Mouse (Mus musculus): Measurements from ENCODE around the gene Sprn.

Sprn gene

DNA sequence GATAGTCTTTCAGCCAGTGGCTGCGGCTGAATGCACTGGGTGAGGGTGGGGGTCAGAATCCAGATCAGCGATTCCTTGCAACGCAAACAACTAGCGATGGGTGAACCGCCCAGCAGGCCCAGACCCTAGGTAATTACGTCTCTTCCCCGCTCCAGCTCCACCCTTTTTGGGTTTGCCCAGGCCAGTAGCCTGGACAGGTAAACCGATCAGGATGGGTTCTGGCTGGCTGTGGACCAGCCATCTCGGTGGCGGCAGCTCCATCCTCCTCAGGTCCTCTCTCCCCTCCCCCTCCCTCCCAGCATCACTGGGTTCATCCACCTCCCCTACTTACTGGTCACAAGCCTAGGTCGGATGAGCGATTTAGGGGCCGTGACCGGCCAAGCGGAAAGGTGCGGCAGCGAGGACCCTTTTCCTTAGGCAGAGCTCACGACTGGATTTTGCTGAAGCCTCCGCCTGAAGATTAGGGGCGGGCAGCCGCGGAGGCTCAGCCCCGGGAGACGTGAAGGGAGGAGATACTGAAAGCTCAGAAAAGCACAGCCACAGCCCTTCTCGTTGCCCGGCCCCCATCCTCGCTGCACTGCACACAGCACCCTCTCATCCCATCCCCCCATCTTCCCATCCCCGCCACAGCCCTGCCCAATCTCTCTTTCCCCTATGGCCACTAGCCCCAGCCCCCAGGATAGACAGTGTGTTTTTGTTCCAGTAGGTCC, at the start of gene Sprn:
Sprn (minus strand) TSS at position 660 of the 710 bp plus-strand sequence.
- peak; percentile 83 for DNase-seq

DNA sequence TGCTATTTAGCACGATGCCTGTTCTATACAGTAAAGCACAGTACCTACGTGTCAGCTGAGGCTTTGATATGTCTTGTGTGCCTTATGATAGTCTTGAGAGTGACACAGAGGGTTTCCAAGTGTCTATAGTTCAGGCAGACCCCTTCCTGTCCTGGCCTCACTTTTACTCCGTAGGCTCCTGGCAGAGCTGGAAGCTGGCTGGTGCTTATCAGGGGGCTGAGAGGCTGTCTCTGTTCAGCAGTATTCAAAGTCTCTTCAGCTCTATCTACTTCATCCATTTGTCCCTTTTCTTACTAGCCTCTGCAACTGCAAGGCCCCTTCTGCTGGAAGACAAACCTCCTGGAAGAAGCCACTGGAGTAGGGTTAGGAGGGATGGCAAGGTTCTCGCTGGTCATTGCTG, 46.4 kb upstream of the Sprn start:
- no peak for DNase-seq

DNA sequence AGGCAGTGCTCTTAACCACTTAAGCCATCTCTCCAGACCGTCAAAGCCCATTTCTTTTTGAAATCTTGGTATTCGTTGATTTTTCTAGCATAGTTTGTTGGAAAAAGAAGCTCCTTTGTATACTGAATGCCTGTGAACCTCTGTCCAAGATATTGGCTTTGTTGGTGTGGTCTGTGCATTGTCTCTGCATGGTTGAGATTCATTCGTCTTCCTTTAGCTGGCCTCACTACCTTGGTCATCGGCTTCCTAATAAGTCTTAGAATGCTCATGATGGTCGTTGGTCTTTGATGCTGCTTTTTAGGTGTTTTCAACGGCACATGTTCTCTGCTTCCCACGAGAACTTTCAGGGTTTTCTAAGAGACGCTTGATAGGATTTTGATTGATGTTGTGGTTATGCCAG, 41.3 kb upstream of the Sprn start:
- no peak for DNase-seq

DNA sequence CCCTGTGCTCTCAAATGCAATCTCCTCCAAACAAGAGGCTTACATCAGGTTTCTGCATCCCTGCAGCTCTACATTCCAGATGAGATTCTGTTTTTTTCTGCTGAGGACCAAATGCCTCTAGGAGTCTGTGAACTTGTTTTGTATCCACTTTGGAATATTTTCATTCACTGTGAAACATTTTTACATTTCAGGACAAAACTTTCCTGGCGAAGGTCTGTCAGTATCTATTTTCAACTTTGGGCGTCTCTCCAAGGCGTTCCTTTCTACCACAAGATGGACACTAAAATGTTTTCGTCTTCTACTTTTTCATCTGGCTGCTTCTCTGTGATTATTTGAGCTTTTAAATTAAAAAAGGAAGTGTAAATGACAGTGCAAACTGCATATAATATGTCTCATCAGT, 39.4 kb upstream of the Sprn start:
- DNase-seq, result no peak

DNA sequence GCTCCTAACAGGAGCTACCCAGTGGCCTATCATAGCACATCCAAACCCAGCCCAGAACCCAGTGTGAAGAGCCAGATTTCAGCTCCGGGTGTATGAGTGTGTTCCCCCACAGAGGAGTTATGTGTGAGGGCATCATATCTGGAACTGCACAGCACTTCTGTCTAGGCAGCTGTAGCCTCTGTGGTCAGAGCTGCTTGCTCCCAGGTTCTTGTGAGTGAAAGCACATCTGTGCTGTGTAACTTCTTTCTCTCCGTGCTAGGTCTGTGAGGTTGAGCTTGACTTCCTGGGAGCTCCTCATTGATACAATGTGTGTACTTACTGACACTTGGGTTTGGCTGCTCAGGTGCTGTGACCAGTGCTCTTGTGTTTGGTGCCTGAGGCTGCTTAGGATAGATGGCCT, 38.2 kb upstream of the Sprn start:
- DNase-seq, result no peak

DNA sequence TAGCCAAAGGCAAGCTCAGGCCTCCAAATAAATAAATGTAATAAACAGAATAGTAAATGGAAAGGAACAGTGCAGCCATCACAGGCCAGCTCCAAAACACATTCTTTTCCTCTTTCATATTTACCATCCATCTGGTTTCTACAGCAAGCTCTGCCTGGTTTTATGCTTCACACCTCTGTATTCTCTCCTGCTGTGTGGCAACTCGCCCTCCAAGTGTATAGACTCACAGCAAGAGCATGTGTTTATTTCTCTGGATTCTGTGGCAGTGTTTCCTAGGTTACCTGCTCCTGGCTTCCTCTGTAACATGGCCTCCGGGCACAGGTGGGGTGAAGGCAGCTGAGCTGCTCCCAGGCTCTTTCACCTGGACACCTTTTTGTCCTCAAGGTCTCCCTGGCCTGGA, 37.8 kb upstream of the Sprn start:
- no peak for DNase-seq

DNA sequence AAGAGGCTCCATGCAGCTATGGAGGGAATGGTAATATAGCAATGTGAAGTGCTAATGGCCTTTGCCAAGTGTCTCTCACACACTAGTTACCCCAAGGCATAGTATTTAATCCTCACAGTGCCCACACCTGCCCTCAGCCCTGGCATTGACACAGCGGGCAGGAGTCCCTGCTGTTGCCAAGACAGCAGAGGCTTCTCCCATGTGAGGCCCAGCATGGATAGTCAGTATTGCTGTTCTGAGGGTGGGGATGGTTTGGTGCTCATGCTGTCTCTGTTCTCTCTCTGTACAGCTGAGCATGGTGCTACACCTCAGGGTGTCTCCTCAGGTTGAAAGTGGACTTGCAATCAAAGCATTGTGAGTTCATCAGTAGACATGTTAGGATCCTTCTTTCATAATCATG, 35.8 kb upstream of the Sprn start:
- no peak for DNase-seq

DNA sequence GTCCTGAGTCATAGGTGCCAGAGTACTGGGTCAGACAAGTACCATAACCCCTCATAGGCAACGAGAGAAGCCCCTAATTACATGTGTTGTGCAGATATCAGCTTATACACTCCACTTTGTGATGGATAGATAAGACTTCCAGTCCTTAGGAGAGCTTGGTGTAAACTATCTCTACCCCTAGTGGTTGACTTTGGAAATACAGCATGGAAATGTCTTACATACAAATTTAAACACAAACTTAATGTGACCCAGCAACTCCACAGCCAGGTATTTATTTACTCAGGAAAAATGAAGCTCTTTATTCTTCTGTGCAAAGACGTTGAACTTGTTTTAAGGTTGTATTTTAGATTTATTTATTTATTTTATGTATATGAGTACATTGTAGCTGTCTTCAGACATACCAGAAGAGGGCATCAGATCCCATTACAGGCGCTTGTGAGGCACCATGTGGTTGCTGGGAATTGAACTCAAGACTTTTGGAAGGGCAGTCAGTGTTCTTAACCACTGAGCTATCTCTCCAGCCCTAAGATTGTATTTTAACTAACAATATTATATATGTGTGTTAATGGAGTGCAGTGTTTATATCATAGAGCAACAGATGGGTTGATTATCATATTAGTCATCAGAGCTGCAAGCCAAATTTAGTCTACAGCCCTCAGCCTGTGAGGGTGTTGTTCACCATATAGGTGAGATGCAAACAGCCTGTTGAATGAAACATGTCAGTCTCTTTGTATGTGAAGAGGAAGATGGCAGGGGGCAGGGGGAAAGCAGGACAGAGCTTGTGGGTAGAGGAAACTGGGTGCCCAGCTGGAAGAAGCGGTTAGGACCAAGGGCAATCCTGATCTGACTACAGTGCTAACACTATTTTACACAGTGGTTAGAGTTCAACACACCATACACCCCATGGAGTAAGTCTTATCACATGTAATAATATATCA, 34.0 kb upstream of the Sprn start:
- no peak for DNase-seq

DNA sequence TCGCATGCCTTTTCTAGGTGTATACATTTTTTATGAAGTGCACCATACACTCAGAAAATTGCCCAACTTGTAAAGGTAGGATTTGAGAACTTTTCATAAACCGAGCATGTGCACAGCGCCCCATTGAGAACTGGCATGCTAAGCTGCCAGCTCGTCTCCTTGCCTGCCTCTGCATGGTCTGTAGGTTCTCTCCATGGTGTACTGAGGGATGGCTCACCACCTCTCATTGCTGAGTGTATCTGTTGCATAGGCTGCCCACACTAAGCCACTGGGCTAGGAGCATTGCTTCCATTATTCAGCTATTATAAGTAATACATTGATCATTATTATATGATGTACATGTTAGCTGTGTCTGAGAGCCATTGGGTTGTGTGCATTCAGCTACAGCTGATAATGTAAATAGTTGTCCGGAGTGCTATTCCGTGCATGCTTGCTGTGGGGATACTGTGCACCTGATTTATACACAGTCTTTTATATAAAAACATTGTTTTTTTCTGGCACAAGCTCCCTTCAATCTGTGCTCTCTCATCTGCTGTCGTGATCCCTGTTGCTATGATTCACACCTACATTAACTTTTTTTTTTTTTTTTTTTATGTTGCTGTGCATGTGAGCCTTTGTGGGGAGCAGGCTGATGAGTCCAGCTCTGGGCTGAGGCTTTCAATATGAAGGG, 33.2 kb upstream of the Sprn start:
- peak; percentile 61 for DNase-seq

DNA sequence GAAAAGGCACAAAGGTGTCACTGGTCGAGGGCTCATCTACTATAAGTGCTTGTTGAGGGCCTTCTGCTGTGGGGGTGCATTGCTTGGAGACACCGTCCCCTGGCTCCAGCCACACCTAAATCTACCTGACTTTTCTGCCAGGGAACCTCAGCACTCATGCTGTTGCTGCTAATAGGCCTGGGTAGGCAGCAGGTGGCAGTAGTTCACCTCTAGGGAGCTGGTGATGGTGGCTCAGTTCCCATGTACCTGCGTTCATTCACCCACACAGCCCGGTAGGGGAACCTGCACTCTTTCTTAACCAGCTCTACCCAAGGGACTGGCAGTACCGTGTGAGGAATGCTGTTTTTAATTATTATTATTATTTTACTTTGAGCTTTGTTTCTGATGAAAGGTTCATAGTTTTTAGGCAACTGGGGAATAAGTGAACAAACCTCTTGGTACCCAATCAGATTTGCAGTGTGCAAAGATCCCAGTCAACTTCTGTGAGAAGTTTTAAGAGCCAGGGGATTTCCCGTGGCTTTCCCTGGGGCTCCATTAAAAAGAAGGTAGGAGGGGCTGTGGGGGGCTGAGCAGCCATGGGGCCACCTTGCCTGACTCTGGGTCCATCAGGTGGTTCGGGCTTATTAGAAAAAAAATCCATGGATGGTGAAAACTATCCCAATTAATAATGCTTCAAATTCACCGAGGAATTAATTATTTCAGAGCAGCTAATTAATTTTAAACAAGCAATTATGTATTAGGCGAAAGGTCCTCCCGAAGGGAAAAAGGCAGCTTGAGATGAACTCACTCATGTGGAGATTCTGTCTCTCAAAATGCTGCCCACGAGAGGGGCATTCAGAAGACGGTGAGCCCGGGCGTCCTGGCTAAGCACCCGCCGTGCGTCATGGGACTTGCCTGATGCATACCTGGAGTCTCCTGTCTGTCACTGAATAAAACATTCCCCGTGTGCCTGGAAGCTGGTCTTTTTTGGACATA, 32.3 kb upstream of the Sprn start:
- DNase-seq, result peak; percentile 49

DNA sequence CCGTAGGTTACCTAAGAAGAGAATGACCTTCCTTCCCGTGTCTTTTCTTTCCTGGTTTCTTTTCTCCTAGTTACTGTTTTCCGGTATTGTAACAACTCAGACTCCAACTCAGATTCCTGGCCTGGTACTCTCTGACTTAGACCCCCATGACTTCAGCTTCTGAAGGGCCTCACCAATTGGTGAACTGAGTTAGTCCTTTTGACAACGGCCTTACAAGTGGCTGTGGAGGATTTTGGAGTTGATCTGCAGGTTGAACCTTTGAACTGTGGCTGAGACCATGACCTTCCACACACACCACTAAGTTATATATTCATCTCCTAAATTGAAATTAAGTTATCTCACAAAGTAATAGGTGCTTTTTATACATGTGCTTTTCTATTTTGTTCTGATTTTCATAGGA, 29.5 kb upstream of the Sprn start:
- DNase-seq, result no peak

DNA sequence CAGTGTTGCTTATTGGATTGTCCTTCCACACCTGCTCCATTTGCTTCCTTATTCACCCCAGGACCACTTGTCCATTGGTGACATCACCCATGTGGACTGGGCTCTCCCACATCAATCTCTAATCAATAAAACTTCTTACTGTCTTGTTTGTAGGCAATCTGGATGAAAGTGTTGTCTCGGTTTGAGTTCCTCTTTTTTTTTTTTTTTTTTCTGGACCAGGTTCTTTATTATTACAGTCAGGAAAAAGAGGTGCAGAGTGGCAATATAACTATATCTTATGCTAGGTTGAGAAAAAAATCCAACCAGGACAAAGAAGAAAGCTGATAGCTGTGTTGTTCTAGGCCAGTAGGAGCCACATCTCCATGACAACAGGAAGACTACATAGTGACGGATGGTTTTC, 26.0 kb upstream of the Sprn start:
- DNase-seq, result no peak

DNA sequence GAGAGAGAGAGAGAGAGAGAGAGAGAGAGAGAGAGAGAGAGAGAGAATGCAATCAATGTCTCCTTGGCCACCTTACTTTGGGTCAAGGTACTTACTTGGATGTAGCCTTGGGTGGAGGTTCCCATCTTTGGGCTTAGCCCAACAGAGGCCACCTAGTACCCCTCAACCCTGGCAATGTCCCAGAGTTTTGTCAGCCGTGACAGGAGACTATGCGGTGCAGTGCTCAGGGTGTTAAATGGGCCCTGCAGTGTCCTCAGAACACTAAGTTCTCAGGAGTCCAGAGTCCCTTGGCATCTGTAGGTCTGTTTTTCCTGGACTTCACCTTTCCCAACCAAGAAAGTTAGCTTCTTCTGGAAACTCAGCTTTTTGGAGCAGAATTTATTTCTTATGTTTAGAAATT, 24.5 kb upstream of the Sprn start:
- no peak for DNase-seq

DNA sequence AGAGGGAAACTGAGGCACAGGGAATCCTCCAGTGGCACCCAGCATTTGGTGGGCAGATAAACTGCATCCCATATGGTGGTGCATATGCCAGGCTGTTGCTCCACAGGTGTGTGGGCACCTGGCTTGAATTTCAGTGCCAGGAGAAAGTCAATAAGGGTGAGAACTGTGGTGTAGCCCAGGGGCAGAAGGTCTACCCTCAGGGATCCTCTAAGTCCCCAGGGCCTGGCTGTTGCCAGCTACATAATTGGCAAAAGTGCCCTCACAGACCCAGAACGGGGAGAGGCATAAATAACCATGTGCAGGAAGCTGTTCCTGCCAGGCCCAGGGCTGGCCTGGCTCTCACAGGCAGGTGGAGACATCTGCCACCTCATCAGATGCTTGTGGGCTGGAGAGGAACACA, 18.3 kb upstream of the Sprn start, which contains the start of gene Olfr523:
Olfr523 (plus strand) TSS at position 282 of the 400 bp plus-strand sequence.
- DNase-seq, result no peak

DNA sequence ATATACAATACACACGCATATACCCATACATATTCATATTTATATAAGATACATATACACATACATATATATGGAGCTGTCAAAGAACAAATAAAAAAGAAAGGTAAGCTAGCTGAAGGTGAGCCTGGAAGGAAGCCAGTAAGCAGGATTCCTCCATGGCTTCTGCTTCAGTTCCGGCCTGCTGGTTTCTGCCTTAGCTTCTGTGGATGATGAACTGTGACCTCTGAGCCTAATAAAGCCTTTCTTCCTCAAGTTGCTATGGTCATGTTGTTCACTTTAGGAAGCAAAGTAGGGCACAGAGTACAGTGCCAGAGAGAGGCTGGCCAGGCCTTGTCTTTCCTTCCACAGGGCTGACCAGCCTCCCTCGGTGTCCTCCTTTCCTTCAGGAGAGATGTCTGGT, 16.2 kb upstream of the Sprn start:
- no peak for DNase-seq

DNA sequence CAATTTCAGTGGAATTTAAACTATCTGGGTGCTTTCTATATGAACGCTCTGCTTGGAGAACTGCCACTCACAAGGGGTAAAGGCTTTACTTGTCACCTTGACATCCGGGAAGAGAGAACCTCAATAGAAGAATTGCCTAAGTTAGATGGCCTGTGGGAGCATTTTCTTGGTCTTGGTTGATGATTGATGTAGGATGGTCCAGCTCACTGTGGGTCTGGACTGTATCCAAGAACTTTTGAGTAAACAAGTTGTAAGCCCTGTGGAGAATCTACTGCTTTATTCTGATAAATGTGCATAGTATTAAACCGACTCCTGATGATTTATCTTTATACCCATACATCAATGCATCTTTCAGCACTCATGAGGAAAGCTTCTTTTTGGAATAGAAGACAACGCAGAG, 14.7 kb upstream of the Sprn start:
- DNase-seq, result no peak

DNA sequence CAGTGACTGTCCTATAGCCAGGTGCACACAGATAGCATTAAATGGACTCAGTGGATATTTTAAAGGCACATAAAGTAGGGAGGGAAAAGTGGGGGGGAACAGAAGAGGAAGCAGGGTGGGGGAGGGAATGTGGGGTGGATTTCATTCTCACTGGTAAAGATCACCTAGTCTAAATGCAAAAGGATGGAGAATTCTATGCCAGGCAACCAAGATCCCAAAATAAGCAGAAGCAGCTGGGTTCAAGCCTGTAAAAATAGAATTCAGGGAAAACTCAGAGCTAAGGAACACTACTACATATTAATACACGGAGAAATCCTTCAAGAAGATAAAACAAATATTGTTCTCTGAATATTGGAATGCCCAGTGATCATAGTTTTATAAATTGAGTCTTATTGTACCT, 13.3 kb upstream of the Sprn start:
- peak; percentile 26 for DNase-seq

DNA sequence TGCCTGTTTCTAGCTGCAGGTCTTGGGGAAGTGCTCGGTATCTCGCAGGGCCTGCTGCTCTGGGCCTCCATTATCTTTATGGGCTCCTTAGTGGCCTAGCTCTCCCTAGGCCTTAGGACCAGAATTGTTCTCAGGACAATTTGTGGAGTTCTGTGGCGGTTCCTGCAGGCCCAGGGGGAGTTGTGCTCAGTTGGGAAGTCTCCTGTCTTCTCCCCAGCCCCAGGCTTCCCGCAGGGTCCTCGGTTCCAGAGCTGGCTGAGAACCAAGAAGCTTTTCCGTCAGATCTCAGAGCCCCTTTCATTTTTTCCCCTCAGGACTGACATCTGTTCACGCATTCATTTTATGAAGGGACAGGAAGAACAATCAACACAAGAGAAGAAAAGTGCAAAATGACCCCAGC, 10.0 kb upstream of the Sprn start, which contains the start of gene Olfr522:
Olfr522 (minus strand) TSS at position 101 of the 400 bp plus-strand sequence.
- DNase-seq, result no peak

DNA sequence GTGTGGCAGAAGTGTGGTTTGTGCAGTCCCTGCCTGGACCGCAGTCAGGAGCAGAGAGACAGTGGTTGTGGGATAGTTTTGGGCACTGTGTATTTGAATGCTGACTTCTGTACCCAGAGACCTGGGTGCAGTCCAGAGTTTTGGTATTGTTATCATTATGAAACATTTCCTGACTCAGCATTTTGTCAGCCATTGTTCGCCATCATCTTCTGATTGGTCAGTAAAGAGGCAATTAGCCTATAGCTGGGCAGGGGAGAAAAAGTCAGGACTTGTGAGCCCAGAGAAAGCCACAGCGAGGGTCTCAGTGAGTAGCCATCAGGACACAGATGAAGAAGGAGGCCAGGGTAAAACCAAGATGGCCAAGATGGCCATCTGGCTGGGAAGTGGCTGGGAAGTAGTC, 5.7 kb upstream of the Sprn start:
- DNase-seq, result no peak

DNA sequence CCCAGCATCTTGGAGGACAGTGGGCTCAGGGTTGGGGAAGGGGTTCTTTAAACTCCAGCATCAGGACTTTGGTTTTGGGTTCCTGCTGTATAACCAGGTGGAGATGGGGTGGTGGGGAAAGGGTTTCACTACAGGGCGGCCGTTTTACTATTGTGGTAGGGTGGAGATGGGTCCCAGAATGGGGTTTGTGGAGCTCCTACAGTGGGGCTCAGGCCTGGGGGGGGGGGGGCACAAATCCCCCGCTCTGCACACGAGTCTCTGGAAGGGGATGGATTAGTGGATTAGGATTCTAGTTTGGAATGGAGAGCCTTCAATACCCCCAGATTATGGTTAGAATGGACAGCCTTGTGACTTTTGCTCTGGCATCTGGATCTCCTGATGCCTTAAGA, 854 bp downstream of the Sprn start:
- no peak for DNase-seq

DNA sequence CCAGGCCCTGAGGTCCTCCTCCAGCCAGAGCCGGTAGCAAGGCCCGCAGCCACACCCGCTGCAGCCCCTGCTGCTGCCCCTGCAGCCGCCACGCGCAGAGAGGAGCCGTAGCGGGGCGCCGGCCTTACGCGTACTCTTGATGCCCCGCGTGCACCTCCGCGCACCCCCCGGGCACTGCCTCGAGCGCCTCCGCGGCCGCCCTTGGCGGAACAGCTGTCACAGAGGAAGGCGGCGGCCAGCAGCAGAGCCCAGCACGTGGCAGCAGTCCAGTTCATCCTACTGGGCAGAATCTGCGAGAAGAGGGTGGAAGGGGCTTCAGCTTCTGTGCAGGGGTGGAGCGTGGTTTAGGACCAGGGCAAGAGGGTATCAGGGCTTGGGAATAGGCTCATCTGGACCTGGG, 1.3 kb downstream of the Sprn start:
- no peak for DNase-seq

DNA sequence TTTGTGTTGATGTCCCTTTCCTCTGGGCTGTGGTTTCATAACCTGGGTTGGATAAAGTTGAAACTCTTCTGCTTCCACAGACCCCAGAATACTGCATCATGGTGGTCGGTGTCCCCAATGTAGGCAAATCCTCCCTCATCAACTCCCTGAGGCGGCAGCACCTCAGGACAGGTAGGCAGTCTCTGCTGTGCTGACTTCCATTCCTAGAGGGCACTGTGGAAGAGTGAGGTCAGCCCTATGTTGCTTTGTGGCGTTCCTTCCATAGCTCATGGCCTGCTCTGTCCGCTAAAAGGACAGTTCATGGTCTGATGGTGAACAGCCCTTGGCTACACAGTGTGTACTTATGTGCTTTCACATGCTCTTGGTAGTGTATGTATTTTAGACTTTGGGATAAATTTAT, 10.1 kb downstream of the Sprn start:
- DNase-seq, result no peak

Measured in layer of hippocampus, adult 9-11 months (tissue).